Mouse (Mus musculus) lung, postnatal 4 days (tissue): Measurements from ENCODE around the gene Gm2056.
"Not testable (repeated sequence)": the region's sequence is repeated elsewhere in the genome, so short reads cannot be mapped to it uniquely, and the experiment has no call there.

Experiments
- DNase-seq, 2 experiments: peaks; one replicate each; pipeline ENCODE4 v3.0.0; 2021

Gm2056 gene

DNA sequence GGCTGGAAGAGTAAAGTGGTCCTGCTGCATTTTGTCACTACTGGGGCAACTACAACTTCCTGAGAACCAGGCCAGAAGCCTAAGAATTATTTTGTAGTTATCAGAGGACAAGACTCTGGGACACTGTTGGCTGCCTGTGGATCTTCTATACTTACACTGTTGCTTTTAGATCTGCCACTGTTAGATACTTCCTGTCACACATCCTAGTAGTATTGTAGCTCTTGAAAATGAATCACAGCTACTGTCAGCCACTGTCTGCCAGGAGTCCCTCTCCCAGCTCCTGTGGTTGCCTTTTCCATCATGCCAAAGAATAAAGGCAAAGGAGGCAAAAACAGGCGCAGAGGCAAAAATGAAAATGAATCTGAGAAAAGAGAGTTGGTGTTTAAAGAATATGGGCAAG is at the start of gene Gm2056:
Gm2056 (plus strand) TSS at position 301 of the 400 bp plus-strand sequence.
- not testable (repeated sequence) for DNase-seq

DNA sequence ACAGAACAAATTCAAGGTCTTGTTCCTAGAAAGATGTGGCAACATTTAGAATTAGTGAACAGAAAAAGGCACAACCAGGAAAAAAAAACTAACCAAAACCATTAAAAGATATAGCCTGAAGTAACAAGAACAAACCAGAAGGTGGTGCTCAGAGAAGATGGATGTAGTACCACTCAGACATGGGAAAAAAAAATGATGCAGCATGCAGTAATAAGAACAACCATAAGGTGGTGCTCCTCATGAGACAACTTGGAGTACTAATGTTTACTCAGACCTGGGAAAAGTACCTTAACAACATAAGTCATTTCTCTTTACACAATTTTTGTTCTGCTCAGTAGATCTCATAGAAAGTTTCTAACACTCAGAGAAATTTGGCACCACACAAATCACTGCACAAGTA is 42.8 kb upstream of the Gm2056 start:
- not testable (repeated sequence) for DNase-seq

DNA sequence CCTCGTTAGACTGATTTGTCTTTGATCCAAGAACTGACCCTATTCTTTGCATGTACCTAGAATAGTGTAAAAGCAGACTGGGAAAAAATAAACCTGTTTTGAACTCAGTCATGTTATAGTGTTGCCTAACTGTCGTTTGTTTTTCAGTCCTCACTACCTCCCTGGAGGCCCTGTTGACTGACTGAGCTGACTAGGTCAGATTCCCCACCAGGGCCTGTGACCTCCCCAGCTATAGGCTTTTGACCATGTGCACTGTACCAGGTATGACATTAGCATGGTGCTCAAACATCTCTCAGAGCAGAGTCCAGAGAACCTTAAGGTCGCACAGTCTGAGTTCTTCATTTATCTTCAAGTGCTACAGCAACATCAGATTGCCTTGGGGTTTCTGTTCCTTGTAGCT is 22.7 kb upstream of the Gm2056 start:
- not testable (repeated sequence) for DNase-seq

DNA sequence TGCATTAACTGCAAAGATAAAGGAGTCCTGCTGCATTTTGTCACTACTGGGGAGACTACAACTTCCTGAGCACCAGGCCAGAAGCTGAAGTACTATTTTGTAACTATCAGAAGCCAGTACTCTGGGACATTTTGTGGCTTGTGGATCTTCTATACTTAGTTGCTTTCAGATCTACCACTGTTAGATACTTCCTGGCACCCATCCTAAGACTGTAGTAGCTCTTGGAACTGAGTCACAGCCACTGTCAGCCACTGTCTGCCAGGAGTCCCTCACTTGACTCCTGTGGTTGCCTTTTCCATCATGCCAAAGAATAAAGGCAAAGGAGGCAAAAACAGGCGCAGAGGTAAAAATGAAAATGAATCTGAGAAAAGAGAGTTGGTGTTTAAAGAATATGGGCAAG is 15.3 kb upstream of the Gm2056 start, which contains the start of gene Gm2075:
Gm2075 (plus strand) TSS at position 301 of the 400 bp plus-strand sequence.
- not testable (repeated sequence) for DNase-seq

DNA sequence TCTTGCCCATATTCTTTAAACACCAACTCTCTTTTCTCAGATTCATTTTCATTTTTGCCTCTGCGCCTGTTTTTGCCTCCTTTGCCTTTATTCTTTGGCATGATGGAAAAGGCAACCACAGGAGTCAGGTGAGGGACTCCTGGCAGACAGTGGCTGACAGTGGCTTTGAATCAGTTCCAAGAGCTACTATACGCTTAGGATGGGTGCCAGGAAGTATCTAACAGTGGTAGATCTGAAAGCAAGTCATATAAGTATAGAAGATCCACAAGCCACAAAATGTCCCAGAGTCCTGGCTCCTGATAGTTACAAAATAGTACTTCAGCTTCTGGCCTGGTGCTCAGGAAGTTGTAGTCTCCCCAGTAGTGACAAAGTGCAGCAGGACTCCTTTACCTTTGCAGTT is 8.1 kb upstream of the Gm2056 start, which contains the start of gene Gm6803:
Gm6803 (minus strand) TSS at position 101 of the 400 bp plus-strand sequence.
- not testable (repeated sequence) for DNase-seq

DNA sequence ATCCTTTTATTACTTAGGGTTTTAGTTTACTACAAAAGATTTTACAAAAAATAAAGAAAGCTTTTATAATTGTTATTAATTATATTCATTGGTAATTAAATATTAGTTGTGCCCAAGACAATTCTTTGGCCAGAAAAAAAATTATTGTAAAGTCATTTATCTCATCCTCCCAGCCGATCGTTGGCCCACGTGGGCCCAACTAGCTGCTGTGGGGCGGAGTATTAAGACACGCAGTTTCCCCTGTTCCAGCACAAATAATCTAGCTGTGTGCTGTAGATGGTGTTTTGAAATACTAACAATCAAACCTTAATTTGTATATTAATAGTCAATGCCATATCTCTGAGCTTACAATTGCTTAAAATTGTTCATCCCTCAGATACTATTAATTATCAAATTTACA is 5.4 kb downstream of the Gm2056 start:
- not testable (repeated sequence) for DNase-seq

DNA sequence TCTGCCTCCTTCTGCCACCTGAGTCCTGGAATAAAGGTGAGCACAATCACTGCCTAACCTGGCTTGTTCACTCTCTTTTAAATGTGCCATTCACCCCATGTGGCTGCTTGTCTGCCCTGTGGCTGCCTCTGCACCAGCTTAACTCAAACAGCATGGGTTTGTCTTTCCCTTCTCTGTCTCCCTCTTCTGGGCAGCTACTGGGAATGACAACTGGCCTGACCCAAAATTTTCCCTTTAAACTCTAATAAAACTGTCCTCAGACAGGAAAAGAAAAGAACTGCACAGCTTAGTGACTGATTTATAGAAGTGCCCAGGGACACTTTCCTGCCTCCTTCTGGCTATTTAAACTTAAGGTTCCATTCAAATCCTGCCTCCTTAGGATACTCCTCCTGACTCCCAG is 12.3 kb downstream of the Gm2056 start:
- DNase-seq, result not testable (repeated sequence)

DNA sequence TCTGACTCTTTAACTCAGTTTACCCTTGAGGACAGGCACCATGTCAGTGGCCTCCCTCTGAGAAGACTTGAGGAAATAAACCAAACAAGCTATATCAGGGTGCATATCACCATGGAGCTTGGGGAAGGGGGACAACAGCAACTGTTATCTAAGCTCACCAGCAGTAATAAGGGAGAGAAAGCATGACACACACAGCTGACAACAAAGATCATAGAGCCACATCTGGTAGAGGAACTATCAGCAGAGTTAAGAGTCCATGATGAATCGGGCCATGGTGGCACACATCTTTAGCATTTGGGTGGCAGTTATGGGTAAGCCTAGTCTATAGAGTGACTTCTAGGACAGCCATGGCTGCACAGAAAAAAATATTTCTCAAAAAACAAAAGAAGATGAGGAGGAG is 12.9 kb downstream of the Gm2056 start:
- DNase-seq, result not testable (repeated sequence)

DNA sequence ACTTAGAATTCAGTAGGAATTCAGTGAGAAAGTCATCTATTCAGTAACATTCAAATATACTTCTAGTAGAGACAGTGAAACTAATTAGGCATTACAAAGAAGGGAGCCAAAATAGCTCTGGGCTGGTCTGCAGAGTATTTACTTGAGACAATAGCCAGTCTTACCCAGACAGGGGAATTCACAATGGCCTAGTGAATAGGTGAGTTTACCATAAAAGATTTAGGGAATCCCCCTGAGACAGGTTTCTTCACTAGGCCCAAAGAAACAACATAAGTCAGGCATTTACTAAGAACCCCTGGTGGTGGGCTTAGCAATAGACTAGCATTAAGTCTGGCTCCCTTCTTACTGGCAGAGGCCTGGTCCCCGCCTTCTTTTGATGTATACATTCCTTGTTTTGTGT is 18.4 kb downstream of the Gm2056 start:
- not testable (repeated sequence) for DNase-seq
